Mouse (Mus musculus) lung, adult 2 months (tissue): ENCODE measurements at regions not wholly inside any gene's neighbourhood (a gene's known extent, or its start where the extent isn't known, plus 50 kb on each side); places are given as distances from the start of the nearest gene placed in this dataset.

Experiments used
- DNase-seq: peaks from one replicate; pipeline ENCODE4 v3.0.0; 2022
- H3K4me1 ChIP-seq: fragments of 200-500 bp; 2 replicates; pipeline ENCODE4 v1.6.1; 2011; ENCODE audit warnings: low read length; ENCODE audit not compliant: control insufficient read depth, insufficient read depth
- H3K4me3 ChIP-seq: fragments of 200-500 bp; replicated peaks from 2 replicates; pipeline ENCODE3; 2011; ENCODE audit warnings: low read depth, mild to moderate bottlenecking, control low read depth, low read length; ENCODE audit errors: extremely low read depth
- CTCF ChIP-seq: fragments of 200-500 bp; IDR thresholded peaks from 2 replicates; pipeline ENCODE4 v1.5.1; 2011; ENCODE audit warnings: mild to moderate bottlenecking, low read length, control low read depth; ENCODE audit not compliant: insufficient read depth
- POLR2A ChIP-seq: fragments of 200-500 bp; IDR thresholded peaks from 2 replicates; pipeline ENCODE4 v1.6.1; 2011; ENCODE audit warnings: low read depth, mild to moderate bottlenecking, control low read depth, low read length, borderline replicate concordance; ENCODE audit errors: extremely low read depth
- WGBS: fragments of 180-500 bp; shearing (Covaris S2); methylation state at CpG from one replicate; pipeline ENCODE4 v1.1.7; 2018; 5-methylcytosine and 5-hydroxymethylcytosine counted together

DNA sequence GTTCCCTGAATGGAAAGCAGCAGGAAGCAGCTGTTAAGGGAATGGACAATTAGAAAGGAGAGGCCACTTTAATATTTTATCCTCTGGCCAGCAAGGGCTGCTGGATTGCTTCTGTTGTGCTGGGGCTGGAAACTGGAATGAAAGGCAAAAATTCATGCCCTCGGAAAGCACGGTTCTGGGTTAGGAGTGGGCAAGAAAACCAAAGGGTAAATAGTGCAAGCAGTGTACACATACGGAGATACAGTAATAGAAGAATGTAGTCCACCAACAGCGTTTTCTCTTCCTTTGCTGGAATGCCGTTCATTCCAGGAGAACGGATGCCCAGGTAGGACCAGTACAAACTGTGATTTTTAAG is 50.8 kb upstream of the Zfr start:
- 41% methylated on average over 6 of the region's 6 CpGs for WGBS
- Histone ChIP-seq H3K4me3 (no peak overlapping the region), H3K4me1 (peaks cover 12% of the 10 kb centered on the region; the same call in 1 of the 2 replicates)
- TF ChIP-seq CTCF (no peak), POLR2A (no peak)
- no peak for DNase-seq

DNA sequence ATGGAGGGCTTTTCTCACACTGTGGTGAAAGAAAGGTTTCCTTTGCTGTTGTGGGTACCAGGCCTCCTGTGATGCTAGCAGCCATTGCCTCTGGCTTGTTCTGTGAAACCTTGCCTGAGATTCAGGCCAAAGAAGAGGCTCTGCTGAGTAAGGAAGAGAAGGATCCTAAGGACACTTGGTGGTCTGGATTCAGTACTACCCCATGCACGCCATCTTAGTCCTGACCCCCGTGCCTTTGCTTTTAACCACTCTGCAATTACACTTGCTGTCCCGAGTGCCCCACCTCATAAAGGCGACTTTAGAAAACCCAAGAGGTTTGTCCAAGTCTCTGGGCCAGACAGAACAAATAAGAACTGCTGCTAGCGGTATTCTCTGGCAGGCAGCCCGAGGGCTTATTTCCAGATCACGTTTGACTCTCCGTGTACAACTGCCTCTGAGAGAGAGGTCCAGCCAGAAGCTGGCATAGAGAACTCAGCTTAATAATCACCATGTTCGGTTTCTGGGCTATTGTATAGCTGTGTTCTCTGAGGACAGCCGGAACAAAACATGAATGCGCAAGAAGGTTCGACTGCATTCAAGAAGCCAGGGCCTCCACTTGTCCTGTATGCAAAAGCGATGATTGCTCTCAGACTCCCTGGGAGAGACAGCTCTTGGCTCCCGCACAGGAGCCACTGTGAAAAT is 51.3 kb upstream of the Zfr start:
- H3K4me1 ChIP-seq: peaks cover 12% of the 10 kb centered on the region; the same call in 1 of the 2 replicates
- peak overlapping the region; percentile 13 for H3K4me3 ChIP-seq
- peak; percentile 78 for DNase-seq
- WGBS: 26% methylated on average over 14 of the region's 14 CpGs
- TF ChIP-seq POLR2A: no peak
- TF ChIP-seq CTCF: no peak

DNA sequence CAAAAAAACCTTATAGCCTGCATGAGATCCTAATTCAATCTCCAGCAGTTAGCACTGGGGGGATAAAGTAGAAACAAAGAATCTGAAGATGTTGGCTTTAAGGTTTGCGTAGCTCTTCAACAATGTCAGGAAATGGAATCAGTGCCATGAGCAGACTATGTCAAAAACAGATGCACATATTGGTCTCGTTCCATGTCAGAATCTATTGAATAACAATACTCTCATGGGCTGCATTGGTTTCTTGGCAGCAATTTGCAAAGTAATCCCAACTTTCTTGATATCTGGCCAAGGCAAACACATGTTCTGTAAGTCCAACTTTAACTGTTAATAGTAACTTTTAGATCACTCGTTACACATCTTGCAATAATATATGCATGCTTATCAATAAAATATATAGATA is 58.1 kb upstream of the Sub1 start:
- DNase-seq: no peak
- Histone ChIP-seq H3K4me3 (no peak overlapping the region), H3K4me1 (no peaks in the 10 kb centered on the region)
- WGBS: 43% methylated on average over 3 of the region's 3 CpGs
- TF ChIP-seq POLR2A: no peak
- TF ChIP-seq CTCF: no peak

DNA sequence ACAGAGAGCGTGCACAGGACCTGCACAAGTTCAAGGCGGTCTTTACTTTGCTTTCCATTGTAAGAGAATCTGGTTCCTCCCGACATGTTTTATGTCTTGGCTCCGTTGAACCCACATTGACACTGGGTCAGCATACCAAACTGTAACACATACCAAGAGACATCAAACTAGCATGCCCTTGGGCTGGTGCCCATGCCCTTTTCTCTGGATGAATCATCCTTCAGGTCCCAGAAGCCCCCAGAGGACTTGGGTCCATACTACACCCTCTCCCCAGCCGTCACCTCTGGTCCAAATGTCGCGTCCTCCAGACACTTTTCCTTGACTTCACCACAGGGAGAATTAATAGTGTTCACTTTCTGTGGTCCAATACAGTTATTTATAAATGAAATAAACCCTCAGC is 56.8 kb upstream of the Sub1 start:
- H3K4me3 ChIP-seq: no peak overlapping the region
- no peak for DNase-seq
- no peaks in the 10 kb centered on the region for H3K4me1 ChIP-seq
- TF ChIP-seq CTCF (no peak), POLR2A (no peak)
- 80% methylated on average over 7 of the region's 7 CpGs for WGBS

DNA sequence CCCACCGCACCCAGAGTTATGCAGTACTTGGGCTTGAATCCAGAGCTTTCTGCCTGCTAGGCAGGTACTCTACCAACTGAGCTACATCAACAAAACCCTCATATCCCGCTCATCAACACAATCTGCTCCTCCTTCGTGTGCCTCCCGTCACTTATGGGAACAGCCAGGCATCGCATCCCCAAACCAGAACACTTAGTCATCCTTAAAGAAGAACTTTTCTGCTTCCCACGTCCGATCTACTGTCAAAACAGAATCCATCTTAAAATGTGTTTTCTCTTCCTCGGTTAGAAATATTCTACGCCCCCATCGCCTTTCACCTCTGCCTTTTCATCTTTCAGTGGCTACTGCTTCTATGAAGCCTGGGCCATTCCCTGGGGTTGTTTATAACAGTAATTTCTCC is 52.2 kb upstream of the Sub1 start:
- no peak for DNase-seq
- Histone ChIP-seq H3K4me3 (no peak overlapping the region), H3K4me1 (no peaks in the 10 kb centered on the region)
- TF ChIP-seq POLR2A (no peak), CTCF (no peak)
- WGBS: 91% methylated on average over 10 of the region's 10 CpGs

GRCm38 (mm10) chr15:12048214-12048507 is 51.4 kb upstream of the Sub1 start:
- TF ChIP-seq CTCF: no peak
- no peak for TF ChIP-seq POLR2A
- no peaks in the 10 kb centered on the region for H3K4me1 ChIP-seq
- WGBS: 78% methylated on average over 3 of the region's 3 CpGs

DNA sequence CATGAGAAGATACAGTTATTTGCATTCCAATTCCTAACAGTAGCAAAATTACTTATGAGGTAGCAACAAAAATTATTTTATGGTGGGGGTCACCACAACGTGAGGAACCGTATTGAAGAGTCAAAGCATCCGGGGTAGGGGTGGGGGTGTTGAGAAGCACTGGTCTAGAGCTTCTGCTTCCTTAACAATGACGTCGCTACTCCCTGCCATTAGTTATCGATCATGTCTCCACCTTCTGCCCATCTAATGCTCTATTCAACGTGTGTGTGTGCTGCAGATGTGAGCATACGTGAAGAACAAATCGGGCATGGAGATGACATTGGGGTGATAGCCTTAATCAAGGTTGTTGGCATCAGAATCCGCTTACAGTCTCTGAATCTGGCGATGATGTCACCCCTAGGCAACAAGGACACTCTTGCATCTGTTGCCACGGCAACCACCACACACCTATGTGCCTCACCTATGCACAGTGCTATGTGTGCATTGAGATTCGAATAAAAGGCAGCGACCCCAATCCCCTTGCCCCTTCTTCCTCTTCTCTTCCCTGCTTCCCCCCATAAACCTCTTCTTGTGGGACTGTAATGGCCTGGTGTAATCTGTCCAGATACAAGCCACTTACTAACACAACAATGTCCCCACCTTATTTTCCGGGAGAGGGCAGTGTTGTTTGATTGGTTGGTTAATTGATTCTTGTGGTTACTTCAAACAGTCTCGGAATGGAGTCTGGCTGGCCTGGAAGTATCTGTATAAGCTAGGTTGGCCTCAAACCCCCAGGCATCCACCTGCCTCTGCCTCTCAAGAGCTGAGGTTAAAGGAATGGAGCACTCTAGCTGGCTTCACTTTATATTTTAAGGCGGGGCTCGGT is 50.8 kb upstream of the Sub1 start:
- WGBS: 87% methylated on average over 18 of the region's 18 CpGs
- no peak for DNase-seq
- H3K4me1 ChIP-seq: no peaks in the 10 kb centered on the region
- no peak overlapping the region for H3K4me3 ChIP-seq
- TF ChIP-seq POLR2A: no peak
- TF ChIP-seq CTCF: no peak

More at GRCm38 (mm10) chr15:12048214-12048507, 51.4 kb upstream of the Sub1 start:
- no peak for DNase-seq
- no peak overlapping the region for H3K4me3 ChIP-seq
